Mouse (Mus musculus) heart, adult 2 months (tissue): ENCODE measurements around the gene Zbtb34. TPM values are rescaled to one million over a fixed set of nuclear protein-coding genes. Genes with fewer than 3 reads are reported as not detected.
A peak's percentile ranks its signal among the peaks of the same experiment; 100 is the strongest.

Experiments
- DNase-seq, 2 experiments: peaks; one replicate each; pipeline ENCODE4 v3.0.0; 2021
- H3K27ac ChIP-seq: fragments of 200-600 bp; 2 replicates; pipeline ENCODE4 v1.8.1; 2022
- H3K27me3 ChIP-seq: fragments of 200-500 bp; 2 replicates; pipeline ENCODE4 v1.6.1; 2012; ENCODE audit warnings: mild to moderate bottlenecking, low read length, inconsistent platforms, mixed read lengths; ENCODE audit not compliant: control insufficient read depth, insufficient read depth
- H3K36me3 ChIP-seq: fragments of 200-500 bp; 2 replicates; pipeline ENCODE4 v1.6.1; 2012; ENCODE audit warnings: low read length, inconsistent platforms; ENCODE audit not compliant: control insufficient read depth, insufficient read depth
- H3K4me1 ChIP-seq: fragments of 200-500 bp; 2 replicates; pipeline ENCODE4 v1.6.1; 2011; ENCODE audit warnings: low read length; ENCODE audit not compliant: control insufficient read depth, insufficient read depth
- H3K4me3 ChIP-seq: fragments of 200-600 bp; 2 replicates; pipeline ENCODE4 v1.8.1; 2022
- H3K79me2 ChIP-seq: fragments of 200-500 bp; replicated peaks from 2 replicates; pipeline ENCODE4 v1.6.1; 2012; ENCODE audit warnings: mild to moderate bottlenecking, inconsistent platforms, low read length, moderate library complexity, mixed read lengths; ENCODE audit not compliant: control insufficient read depth, insufficient read depth
- H3K9ac ChIP-seq: fragments of 200-500 bp; 2 replicates; pipeline ENCODE4 v1.6.1; 2012; ENCODE audit warnings: low read depth, mild to moderate bottlenecking, control low read depth, inconsistent platforms, low read length, mixed read lengths
- CTCF ChIP-seq: fragments of 200-600 bp; IDR thresholded peaks from 2 replicates; pipeline ENCODE4 v1.8.1; 2022; ENCODE audit warnings: antibody characterized with exemption, mild to moderate bottlenecking, moderate library complexity
- EP300 ChIP-seq: fragments of 200-500 bp; IDR thresholded peaks from 2 replicates; pipeline ENCODE4 v1.6.1; 2011; ENCODE audit warnings: low read depth, low read length, control low read depth; ENCODE audit not compliant: insufficient read depth
- POLR2A ChIP-seq: fragments of 200-500 bp; IDR thresholded peaks from 2 replicates; pipeline ENCODE4 v1.6.1; 2011; ENCODE audit warnings: mild to moderate bottlenecking, low read depth, low read length, control low read depth; ENCODE audit not compliant: insufficient read depth
- WGBS: fragments of 180-500 bp; shearing (Covaris S2); methylation state at CpG from one replicate; pipeline ENCODE4 v1.1.7; 2018; 5-methylcytosine and 5-hydroxymethylcytosine counted together
- intact Hi-C: fragments of 180-260 bp; cut with DNase I; formaldehyde crosslinking; loops from one replicate; pipeline ENCODE4 v1.15.1; 2025
- microRNA-seq, 2 experiments: library from miRNA; unstranded; fragments of <30 nt; microRNA quantifications; one replicate each; pipeline ENCODE4 v1.2.0; 2021
- polyA plus RNA-seq: library from polyadenylated mRNA; depleted of rRNA; stranded (reverse); fragments of >200 nt; gene quantifications from 2 replicates; pipeline ENCODE4 v1.2.3, GENCODE M21; 2012; rRNA removed
- total RNA-seq, 2 experiments: library from RNA; stranded (reverse); gene quantifications; 2 replicates each; pipeline ENCODE4 v1.2.3; 2021

The Zbtb34 gene
- total and polyA plus RNA-seq, 3 experiments, result 5.0 to 7.3 (median 5.7) TPM

DNA sequence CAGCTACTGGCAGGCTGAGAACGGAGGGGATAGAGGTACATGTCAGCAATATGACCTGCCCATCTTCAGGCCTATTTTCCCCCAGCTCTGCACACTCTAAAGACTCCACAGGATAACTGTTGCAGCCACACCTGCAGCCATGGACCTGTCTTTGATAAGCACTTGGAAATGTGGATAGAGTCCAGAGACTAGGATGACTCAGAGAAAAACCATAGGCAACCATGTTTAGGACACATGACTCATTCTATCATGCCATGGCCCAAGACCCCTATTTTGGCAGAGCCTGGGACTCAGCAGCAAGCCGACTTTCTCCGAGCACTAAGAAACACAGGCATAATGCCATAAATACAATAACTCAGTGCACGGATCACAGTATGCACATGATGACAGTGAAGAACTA is 66.5 kb downstream of the Zbtb34 start:
- Histone ChIP-seq H3K79me2 (no peaks in the 10 kb centered on the region; the same call in 1 of the 2 replicates), H3K27ac (no peak overlapping the region), H3K4me3 (no peak overlapping the region), H3K27me3 (no peaks in the 10 kb centered on the region), H3K36me3 (no peaks in the 10 kb centered on the region), H3K4me1 (peaks cover 2% of the 10 kb centered on the region), H3K9ac (no peak overlapping the region)
- WGBS, result 89% methylated on average over 4 of the region's 4 CpGs
- intact Hi-C loops, result no loop called here
- TF ChIP-seq EP300 (no peak), CTCF (no peak), POLR2A (no peak)
- no peak for DNase-seq

DNA sequence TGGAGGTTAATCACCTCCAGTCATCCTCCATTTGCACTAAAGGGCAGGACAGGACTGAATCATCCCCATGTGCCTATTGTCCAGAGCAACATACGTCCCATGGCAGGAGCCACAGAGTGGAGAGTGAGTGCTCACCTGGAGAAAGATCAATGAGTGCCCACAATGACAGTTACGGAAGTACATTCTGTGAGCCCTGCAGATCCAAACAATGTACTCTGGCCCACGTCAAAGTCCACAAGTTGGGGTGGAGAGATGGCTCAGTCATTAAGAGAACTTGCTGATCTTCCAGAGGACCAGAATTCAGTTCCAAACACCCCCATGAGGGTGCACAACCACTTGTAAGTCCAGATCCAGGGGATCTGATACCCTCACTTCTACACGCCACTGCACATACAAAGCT is 67.2 kb downstream of the Zbtb34 start:
- H3K4me3 ChIP-seq, result no peak overlapping the region
- DNase-seq, result no peak
- H3K36me3 ChIP-seq, result no peaks in the 10 kb centered on the region
- 89% methylated on average over 4 of the region's 4 CpGs for WGBS
- no peak for TF ChIP-seq CTCF
- no peak for TF ChIP-seq POLR2A
- TF ChIP-seq EP300, result no peak
- no peaks in the 10 kb centered on the region for H3K27me3 ChIP-seq
- H3K9ac ChIP-seq, result no peak overlapping the region
- intact Hi-C loops, result no loop called here
- no peaks in the 10 kb centered on the region for H3K79me2 ChIP-seq
- peaks cover 2% of the 10 kb centered on the region for H3K4me1 ChIP-seq
- H3K27ac ChIP-seq, result no peak overlapping the region

DNA sequence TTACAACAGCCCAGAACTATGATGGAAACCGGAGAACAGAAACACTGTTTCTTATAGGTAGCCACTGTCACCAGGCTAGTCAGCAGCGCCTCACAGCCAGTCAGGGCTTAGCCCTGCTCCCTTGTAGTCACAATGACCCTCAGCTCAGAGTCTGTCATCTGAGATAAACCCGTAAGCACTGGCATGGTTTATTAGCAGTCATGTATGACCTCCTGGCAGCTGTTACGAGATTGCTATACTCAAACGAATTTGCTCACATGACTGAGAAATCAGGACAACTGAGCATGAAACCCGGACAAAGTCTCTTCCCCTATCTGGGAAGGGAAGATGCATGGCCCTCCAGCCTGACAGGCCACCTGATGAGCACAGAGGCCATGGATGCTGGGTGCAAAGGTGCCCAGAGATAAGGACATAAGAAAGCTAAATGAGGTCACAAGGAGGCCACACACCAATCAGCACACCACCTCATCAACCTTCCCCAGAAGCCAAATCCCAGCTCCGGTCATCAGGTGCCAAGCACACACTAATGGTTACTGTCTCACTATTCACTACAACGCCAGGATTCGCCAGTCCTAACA is 69.9 kb downstream of the Zbtb34 start:
- TF ChIP-seq CTCF (no peak), POLR2A (no peak)
- Histone ChIP-seq H3K79me2 (no peaks in the 10 kb centered on the region), H3K27ac (no peak overlapping the region), H3K4me3 (no peak overlapping the region), H3K9ac (no peak overlapping the region), H3K36me3 (no peaks in the 10 kb centered on the region), H3K27me3 (no peaks in the 10 kb centered on the region), H3K4me1 (peaks cover 2% of the 10 kb centered on the region; the same call in 1 of the 2 replicates)
- intact Hi-C loops, result no loop called here
- 59% methylated on average over 9 of the region's 9 CpGs for WGBS
- DNase-seq, result peak in 1 of 2 experiments; percentile 17

GRCm38 (mm10) chr2:33360564-33360963 is 70.6 kb downstream of the Zbtb34 start:
- intact Hi-C loops, result no loop called here
- H3K27me3 ChIP-seq, result no peaks in the 10 kb centered on the region
- 80% methylated on average over 3 of the region's 3 CpGs for WGBS
- H3K9ac ChIP-seq, result no peak overlapping the region
- H3K27ac ChIP-seq, result no peak overlapping the region
- no peaks in the 10 kb centered on the region for H3K79me2 ChIP-seq
- peaks cover 2% of the 10 kb centered on the region; the same call in 1 of the 2 replicates for H3K4me1 ChIP-seq
- no peaks in the 10 kb centered on the region for H3K36me3 ChIP-seq
- DNase-seq, result no peak
- no peak overlapping the region for H3K4me3 ChIP-seq
- TF ChIP-seq POLR2A, result no peak

DNA sequence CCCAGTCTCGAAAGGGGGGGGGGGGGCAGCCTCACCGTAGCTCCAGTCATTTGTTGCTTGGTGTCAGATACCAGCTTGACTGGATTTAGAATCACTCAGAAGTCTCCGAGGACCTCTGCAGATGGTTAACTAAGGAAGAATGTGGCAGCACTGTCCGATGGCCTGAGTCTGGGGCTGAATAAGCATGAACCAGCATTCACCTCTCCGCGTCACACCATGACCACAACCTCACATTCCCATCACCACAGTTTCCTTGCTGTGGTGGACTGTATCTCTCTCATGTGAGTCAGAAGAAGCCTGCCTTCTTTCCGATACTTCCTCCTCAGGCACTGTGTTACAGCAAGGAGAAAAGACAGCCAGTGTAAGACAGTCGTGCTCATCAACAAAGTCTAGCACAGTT is 71.9 kb downstream of the Zbtb34 start:
- intact Hi-C loops, result no loop called here

DNA sequence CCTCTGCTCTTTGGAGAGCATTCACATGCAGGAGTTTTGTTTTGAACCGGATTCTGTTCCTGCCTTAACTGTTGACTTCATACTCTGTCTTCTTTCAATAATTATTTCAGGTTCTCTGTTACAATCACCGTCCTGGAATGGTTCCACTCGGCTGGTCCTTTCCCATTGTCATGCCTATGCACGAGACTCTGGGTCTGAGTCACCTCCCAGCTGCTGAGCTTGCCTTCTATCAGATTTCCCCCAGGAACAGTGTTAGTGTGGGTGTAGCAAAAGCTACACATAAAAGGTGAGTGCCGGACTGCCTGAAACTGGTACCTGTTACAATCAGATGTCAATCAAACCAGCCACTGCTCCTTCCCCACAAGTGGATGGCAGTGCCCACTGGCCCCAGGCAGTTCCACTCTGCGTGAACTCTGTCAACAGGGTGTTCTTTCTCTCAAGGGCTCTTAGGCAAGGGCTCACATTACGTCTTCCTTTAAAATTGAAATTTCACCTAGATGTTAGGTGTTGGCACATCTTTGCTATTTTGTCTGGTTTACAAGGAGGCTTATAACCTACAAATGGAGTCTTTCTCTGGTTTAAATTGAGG is 73.8 kb downstream of the Zbtb34 start:
- WGBS, result 74% methylated on average over 7 of the region's 7 CpGs
- Histone ChIP-seq H3K27me3 (no peaks in the 10 kb centered on the region), H3K27ac (no peak overlapping the region), H3K36me3 (no peaks in the 10 kb centered on the region), H3K4me1 (peaks cover 4% of the 10 kb centered on the region), H3K4me3 (no peak overlapping the region), H3K9ac (no peak overlapping the region), H3K79me2 (no peaks in the 10 kb centered on the region)
- DNase-seq, result no peak
- intact Hi-C loops, result no loop called here
- TF ChIP-seq CTCF, result no peak
- no peak for TF ChIP-seq POLR2A
- TF ChIP-seq EP300, result no peak

More for the DNA sequence above, 71.9 kb downstream of the Zbtb34 start:
- H3K79me2 ChIP-seq, result no peaks in the 10 kb centered on the region
- no peak overlapping the region for H3K9ac ChIP-seq
- H3K4me3 ChIP-seq, result no peak overlapping the region
- no peaks in the 10 kb centered on the region for H3K36me3 ChIP-seq
- H3K27me3 ChIP-seq, result no peaks in the 10 kb centered on the region
- H3K27ac ChIP-seq, result no peak overlapping the region
- peaks cover 2% of the 10 kb centered on the region; the same call in 1 of the 2 replicates for H3K4me1 ChIP-seq
- DNase-seq, result no peak
- WGBS, result 88% methylated on average over 8 of the region's 8 CpGs
- TF ChIP-seq CTCF (no peak), POLR2A (no peak), EP300 (no peak)

Small RNA genes lying within 50 kb of the gene (microRNA-seq; reads per million reads assigned to microRNA genes)
- 0 reads per million in 2 experiments for gene Gm25998

Other genes with a start within 250 kb of the Zbtb34 start
- gene Angptl2, start 215.3 kb downstream of the Zbtb34 start, total RNA-seq, result 10 to 100 TPM; 45.3 to 46.2 TPM
- 91.4 and 128 TPM in 2 replicates for gene Angptl2, start 215.3 kb downstream of the Zbtb34 start, polyA plus RNA-seq
- 1 to 10 TPM; 4.9 to 5.3 TPM for gene Ralgps1, start 59.8 kb downstream of the Zbtb34 start, total RNA-seq
- gene Ralgps1, start 59.8 kb downstream of the Zbtb34 start, polyA plus RNA-seq, result 3.8 and 5.2 TPM in 2 replicates
- gene Zbtb43, start 37.2 kb upstream of the Zbtb34 start, total RNA-seq, result 10 to 100 TPM; 20.0 to 20.3 TPM
- gene Zbtb43, start 37.2 kb upstream of the Zbtb34 start, polyA plus RNA-seq, result 9.2 and 17.0 TPM in 2 replicates
- under 1 TPM in 1 of 2 experiments, not detected in 1; 0.18 TPM for gene Lmx1b, start 209.2 kb upstream of the Zbtb34 start, total RNA-seq
- gene Lmx1b, start 209.2 kb upstream of the Zbtb34 start, polyA plus RNA-seq, result 0.06 and 0.08 TPM in 2 replicates